Mouse (Mus musculus): ENCODE data around the gene Shisa5. TPM values are rescaled to one million over a fixed set of nuclear protein-coding genes. Genes with fewer than 3 reads are reported as not detected.

Shisa5 gene
- polyA plus RNA-seq, 1 experiment, result 83.1 TPM

- DNase-seq (ENCODE audit: low read depth), result peak; percentile 48
- TF ChIP-seq CTCF (IDR thresholded peaks at IDR 0.05; ENCODE audit: borderline replicate concordance, extremely low read depth, insufficient read depth, insufficient read length) (peak; percentile 66), POLR2A (IDR thresholded peaks at IDR 0.05; ENCODE audit: borderline replicate concordance, extremely low read depth, insufficient read depth, insufficient read length, poor library complexity, severe bottlenecking) (no peak)
Observed at GRCm38 (mm10) chr9:109046306-109046705, 7.9 kb downstream of the Shisa5 start.

- no peak for DNase-seq (ENCODE audit: low read depth)
- TF ChIP-seq POLR2A (IDR thresholded peaks at IDR 0.05; ENCODE audit: borderline replicate concordance, extremely low read depth, insufficient read depth, insufficient read length, poor library complexity, severe bottlenecking) (no peak), CTCF (IDR thresholded peaks at IDR 0.05; ENCODE audit: borderline replicate concordance, extremely low read depth, insufficient read depth, insufficient read length) (no peak)
Observed at GRCm38 (mm10) chr9:109049316-109049715, 11.0 kb downstream of the Shisa5 start.

GRCm38 (mm10) chr9:109049996-109050673, 11.8 kb downstream of the Shisa5 start:
- no peak for DNase-seq (ENCODE audit: low read depth)
- TF ChIP-seq CTCF (IDR thresholded peaks at IDR 0.05; ENCODE audit: borderline replicate concordance, extremely low read depth, insufficient read depth, insufficient read length) (no peak), POLR2A (IDR thresholded peaks at IDR 0.05; ENCODE audit: borderline replicate concordance, extremely low read depth, insufficient read depth, insufficient read length, poor library complexity, severe bottlenecking) (no peak)

GRCm38 (mm10) chr9:109050674-109050997, 12.3 kb downstream of the Shisa5 start:
- TF ChIP-seq POLR2A (IDR thresholded peaks at IDR 0.05; ENCODE audit: borderline replicate concordance, extremely low read depth, insufficient read depth, insufficient read length, poor library complexity, severe bottlenecking) (no peak), CTCF (IDR thresholded peaks at IDR 0.05; ENCODE audit: borderline replicate concordance, extremely low read depth, insufficient read depth, insufficient read length) (no peak)
- no peak for DNase-seq (ENCODE audit: low read depth)

GRCm38 (mm10) chr9:109051011-109051501, 12.7 kb downstream of the Shisa5 start:
- TF ChIP-seq POLR2A (IDR thresholded peaks at IDR 0.05; ENCODE audit: borderline replicate concordance, extremely low read depth, insufficient read depth, insufficient read length, poor library complexity, severe bottlenecking), result no peak
- no peak for TF ChIP-seq CTCF (IDR thresholded peaks at IDR 0.05; ENCODE audit: borderline replicate concordance, extremely low read depth, insufficient read depth, insufficient read length)
- no peak for DNase-seq (ENCODE audit: low read depth)

- TF ChIP-seq POLR2A (IDR thresholded peaks at IDR 0.05; ENCODE audit: borderline replicate concordance, extremely low read depth, insufficient read depth, insufficient read length, poor library complexity, severe bottlenecking) (no peak), CTCF (IDR thresholded peaks at IDR 0.05; ENCODE audit: borderline replicate concordance, extremely low read depth, insufficient read depth, insufficient read length) (no peak)
- DNase-seq (ENCODE audit: low read depth), result no peak
Observed at GRCm38 (mm10) chr9:109051651-109052489, 13.5 kb downstream of the Shisa5 start.

- TF ChIP-seq CTCF (IDR thresholded peaks at IDR 0.05; ENCODE audit: borderline replicate concordance, extremely low read depth, insufficient read depth, insufficient read length), result no peak
- no peak for TF ChIP-seq POLR2A (IDR thresholded peaks at IDR 0.05; ENCODE audit: borderline replicate concordance, extremely low read depth, insufficient read depth, insufficient read length, poor library complexity, severe bottlenecking)
Observed at GRCm38 (mm10) chr9:109052490-109053260, 14.3 kb downstream of the Shisa5 start.

GRCm38 (mm10) chr9:109053366-109053765, 15.0 kb downstream of the Shisa5 start:
- TF ChIP-seq POLR2A (IDR thresholded peaks at IDR 0.05; ENCODE audit: borderline replicate concordance, extremely low read depth, insufficient read depth, insufficient read length, poor library complexity, severe bottlenecking), result no peak
- TF ChIP-seq CTCF (IDR thresholded peaks at IDR 0.05; ENCODE audit: borderline replicate concordance, extremely low read depth, insufficient read depth, insufficient read length), result no peak
- DNase-seq (ENCODE audit: low read depth), result no peak

More at GRCm38 (mm10) chr9:109052490-109053260, 14.3 kb downstream of the Shisa5 start:
- DNase-seq (ENCODE audit: low read depth), result no peak

GRCm38 (mm10) chr9:109053851-109054250, 15.5 kb downstream of the Shisa5 start:
- no peak for TF ChIP-seq CTCF (IDR thresholded peaks at IDR 0.05; ENCODE audit: borderline replicate concordance, extremely low read depth, insufficient read depth, insufficient read length)

GRCm38 (mm10) chr9:109054712-109055111, 16.3 kb downstream of the Shisa5 start:
- TF ChIP-seq CTCF (IDR thresholded peaks at IDR 0.05; ENCODE audit: borderline replicate concordance, extremely low read depth, insufficient read depth, insufficient read length) (no peak), POLR2A (IDR thresholded peaks at IDR 0.05; ENCODE audit: borderline replicate concordance, extremely low read depth, insufficient read depth, insufficient read length, poor library complexity, severe bottlenecking) (no peak)
- DNase-seq (ENCODE audit: low read depth), result peak; percentile 88

More at GRCm38 (mm10) chr9:109053851-109054250, 15.5 kb downstream of the Shisa5 start:
- no peak for DNase-seq (ENCODE audit: low read depth)

Data from brain, embryonic 14.5 days (tissue).